9 mouse cellular contexts compared by ENCODE assay signal in genomic region chr7:112336213-112336631, GRCm38 (mm10).
DNase-seq lines count a peak whose midpoint lies in the region; ATAC-seq and TF ChIP-seq lines count a peak whose summit lies in the region.
"Had no signal": no experiment of that assay in that cellular context is flagged by ENCODE, and none has a peak within 500 bp of the region (broad histone marks: within the 10 kb centered on the region; RNA-seq: fewer than 3 reads in every experiment).

No protein-coding gene starts in this region.

- H3K9me3 ChIP-seq in lung, embryonic 16.5 days (ENCODE audit: control insufficient read depth, low read length), result no peaks in the 10 kb centered on the region
- H3K9me3 ChIP-seq in hindbrain, postnatal 0 days (ENCODE audit: low read length), result no peaks in the 10 kb centered on the region
- no peaks in the 10 kb centered on the region for H3K9me3 ChIP-seq in limb, embryonic 15.5 days

- 53% methylated on average over 6 of the region's 6 CpGs for whole genome bisulfite sequencing in lung, embryonic 16.5 days
- WGBS in hindbrain, postnatal 0 days, result 37% methylated on average over 6 of the region's 6 CpGs
- 33% methylated on average over 6 of the region's 6 CpGs for WGBS in limb, embryonic 15.5 days

- 0 out of 2 replicates have a peak, but pooled peaks cover 2% of the 10 kb centered on the region for H3K36me3 ChIP-seq in lung, embryonic 16.5 days (ENCODE audit: control insufficient read depth, insufficient read depth, low read length)
- no peaks in the 10 kb centered on the region for H3K36me3 ChIP-seq in hindbrain, postnatal 0 days (ENCODE audit: insufficient read depth, low read length)
- no peaks in the 10 kb centered on the region for H3K36me3 ChIP-seq in limb, embryonic 15.5 days

- no peak for TF ChIP-seq CTCF in hindbrain, postnatal 0 days (IDR thresholded peaks at IDR 0.05; ENCODE audit: low read depth)

- ATAC-seq in lung, embryonic 16.5 days (ENCODE audit: low read depth), result peak; percentile 41; the same call in 1 of the 2 replicates
- ATAC-seq in hindbrain, postnatal 0 days, result peak; percentile 84
- peak; percentile 77; the same call in 1 of the 2 replicates for ATAC-seq in limb, embryonic 15.5 days (ENCODE audit: insufficient number of reproducible peaks, low FRiP score, low TSS enrichment, low read depth)

- H3K9ac ChIP-seq in lung, embryonic 16.5 days (ENCODE audit: low read length), result no peak overlapping the region
- H3K9ac ChIP-seq in hindbrain, postnatal 0 days (replicated peaks; ENCODE audit: low read length), result no peak overlapping the region
- H3K9ac ChIP-seq in limb, embryonic 15.5 days, result no peak overlapping the region

- no peak for DNase-seq in lung, postnatal 25 days (ENCODE audit: low spot score)
- DNase-seq in frontal cortex, postnatal 36 days (ENCODE audit: low spot score in 2 of 2), result peak; percentile 74 to 91
- peak; percentile 86 for DNase-seq in hindbrain, postnatal 0 days (ENCODE audit: low spot score)
- no peak for DNase-seq in kidney, postnatal 36 days
- no peak for DNase-seq in urinary bladder, postnatal 10 days (ENCODE audit: low spot score)
- no peak for DNase-seq in kidney, postnatal 14 days

- no peak overlapping the region for H3K27ac ChIP-seq in lung, embryonic 16.5 days (ENCODE audit: low read length)
- peak overlapping the region; percentile 52 for H3K27ac ChIP-seq in hindbrain, postnatal 0 days
- peak overlapping the region; percentile 79 for H3K27ac ChIP-seq in limb, embryonic 15.5 days

- peaks cover 6% of the 10 kb centered on the region; the same call in 1 of the 2 replicates for H3K4me1 ChIP-seq in lung, embryonic 16.5 days (replicated peaks; ENCODE audit: control insufficient read depth, insufficient read depth, low read length)
- peaks cover 7% of the 10 kb centered on the region for H3K4me1 ChIP-seq in hindbrain, postnatal 0 days (ENCODE audit: insufficient read depth, low read length)
- H3K4me1 ChIP-seq in limb, embryonic 15.5 days, result peaks cover 29% of the 10 kb centered on the region

- H3K27me3 ChIP-seq in lung, embryonic 16.5 days (ENCODE audit: control insufficient read depth, insufficient read depth, low read depth, low read length), result no peaks in the 10 kb centered on the region
- no peaks in the 10 kb centered on the region for H3K27me3 ChIP-seq in hindbrain, postnatal 0 days (ENCODE audit: insufficient read depth, low read length)
- H3K27me3 ChIP-seq in limb, embryonic 15.5 days, result peaks cover 10% of the 10 kb centered on the region; the same call in 1 of the 2 replicates

- no peak overlapping the region for H3K4me3 ChIP-seq in lung, embryonic 16.5 days (ENCODE audit: low read length)
- H3K4me3 ChIP-seq in hindbrain, postnatal 0 days (ENCODE audit: low read length), result no peak overlapping the region
- H3K4me3 ChIP-seq in limb, embryonic 15.5 days, result no peak overlapping the region
- H3K4me3 ChIP-seq: erythroblast, embryonic 14.5 days had no signal

- no peak overlapping the region for H3K4me2 ChIP-seq in lung, embryonic 16.5 days (ENCODE audit: low read depth, low read length)
- H3K4me2 ChIP-seq in hindbrain, postnatal 0 days (ENCODE audit: low read depth, low read length), result peak overlapping the region; percentile 5; the same call in 1 of the 2 replicates
- peak overlapping the region; percentile 30 for H3K4me2 ChIP-seq in limb, embryonic 15.5 days

Comparison
In these comparisons a context has a peak if more than half of its experiments do, and no peak if none do; other contexts are left out.
1. DNase-seq: peak in frontal cortex, postnatal 36 days (2 of 2) and hindbrain, postnatal 0 days (single experiment); none in lung, postnatal 25 days (single experiment), kidney, postnatal 36 days (0 of 2), urinary bladder, postnatal 10 days (single experiment) and kidney, postnatal 14 days (single experiment).
2. Peak in every context shown above with its lines, with median percentiles within 50 percentile points of each other: ATAC-seq.